Mouse (Mus musculus) adrenal gland (tissue): ENCODE measurements around the gene Pqlc2.

Experiments used
- microRNA-seq, 2 experiments: library from miRNA; unstranded; fragments of <30 nt; microRNA quantifications; one replicate each; pipeline ENCODE4; 2019

Gene Pqlc2

Small RNA genes lying within 50 kb of the gene (microRNA-seq; reads per million reads assigned to microRNA genes)
- 0 to 0.23 reads per million in 2 experiments for gene Gm24245
- gene Gm25732: 0.11 to 0.62 reads per million in 2 experiments
